Mouse (Mus musculus): ENCODE results near the gene Trim47. TPM values are rescaled to one million over a fixed set of nuclear protein-coding genes. Genes with fewer than 3 reads are reported as not detected.
"Not testable (repeated sequence)": the region's sequence is repeated elsewhere in the genome, so short reads cannot be mapped to it uniquely, and the experiment has no call there.

Gene Trim47
- polyA plus RNA-seq, 1 experiment = 6.6 TPM

DNA sequence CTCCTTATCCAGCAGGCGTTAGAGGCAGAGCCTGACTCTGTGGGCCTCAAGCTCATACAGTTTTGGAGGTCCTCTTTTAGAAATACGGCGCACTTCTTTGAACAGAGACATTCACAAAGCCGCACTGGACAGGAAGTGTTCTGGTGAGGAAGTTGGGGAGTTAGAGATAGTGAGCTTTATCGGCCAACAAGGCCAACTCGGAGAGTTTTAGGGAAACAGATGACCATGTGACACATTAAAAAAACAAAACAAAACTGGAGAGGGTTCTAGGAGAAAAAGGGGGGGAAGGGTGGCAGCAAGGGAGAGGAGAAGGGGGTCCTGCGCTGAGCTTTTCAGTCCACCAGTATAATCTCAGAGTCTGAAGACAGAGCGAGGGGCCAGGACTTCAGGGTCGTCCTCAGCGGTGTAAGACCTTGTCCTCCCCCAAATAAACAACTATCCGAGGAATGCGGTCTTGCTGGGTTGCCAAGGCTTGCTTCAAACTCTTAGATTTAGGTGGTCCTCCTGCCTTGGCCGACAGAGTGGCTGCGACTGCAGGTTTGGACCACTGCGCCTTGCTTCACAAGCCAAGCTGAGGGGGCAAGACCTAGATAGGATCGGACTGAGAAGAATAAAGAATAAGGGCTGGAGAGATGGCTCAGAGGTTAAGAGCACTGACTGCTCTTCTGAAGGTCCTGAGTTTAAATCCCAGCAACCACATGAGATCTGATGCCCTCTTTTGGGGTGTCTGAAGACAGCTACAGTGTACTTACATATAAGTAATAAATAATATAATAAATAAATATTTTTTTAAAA lies 33.0 kb downstream of the Trim47 start:
- Histone ChIP-seq H3K36me3 (ENCODE audit: control insufficient read depth, insufficient read depth, low read length) (no peaks in the 10 kb centered on the region), H3K27me3 (ENCODE audit: control insufficient read depth, insufficient read depth, low read length) (no peaks in the 10 kb centered on the region), H3K27ac (ENCODE audit: control insufficient read depth, insufficient read depth, low read depth, low read length) (peak overlapping the region; percentile 58), H3K4me3 (ENCODE audit: control insufficient read depth, low read depth, low read length) (no peak overlapping the region), H3K4me1 (ENCODE audit: control insufficient read depth, insufficient read depth, low read length) (peaks cover 1% of the 10 kb centered on the region; the same call in 1 of the 2 replicates)
- TF ChIP-seq POLR2A (IDR thresholded peaks at IDR 0.05; ENCODE audit: control insufficient read depth, low read depth, low read length) (no peak), CTCF (IDR thresholded peaks at IDR 0.05; ENCODE audit: control insufficient read depth, insufficient read depth, insufficient replicate concordance, low read depth, low read length) (no peak)

DNA sequence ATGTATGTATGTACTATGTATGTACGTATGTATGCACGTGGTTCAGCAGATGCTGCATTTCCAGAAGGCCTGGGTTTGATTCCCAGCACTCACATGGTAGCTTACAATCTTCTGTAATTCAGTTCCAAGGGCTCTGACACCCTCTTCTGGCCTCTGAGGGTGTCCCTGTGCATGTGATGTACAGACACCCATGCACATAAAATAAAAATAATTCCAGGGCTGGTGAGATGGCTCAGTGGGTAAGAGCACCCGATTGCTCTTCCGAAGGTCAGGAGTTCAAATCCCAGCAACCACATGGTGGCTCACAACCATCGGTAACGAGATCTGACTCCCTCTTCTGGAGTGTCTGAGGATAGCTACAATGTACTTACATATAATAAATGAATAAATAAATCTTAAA lies 34.1 kb downstream of the Trim47 start:
- not testable (repeated sequence) for H3K27me3 ChIP-seq (ENCODE audit: control insufficient read depth, insufficient read depth, low read length); H3K4me3 ChIP-seq (ENCODE audit: control insufficient read depth, low read depth, low read length); H3K4me1 ChIP-seq (ENCODE audit: control insufficient read depth, insufficient read depth, low read length); H3K27ac ChIP-seq (ENCODE audit: control insufficient read depth, insufficient read depth, low read depth, low read length); H3K36me3 ChIP-seq (ENCODE audit: control insufficient read depth, insufficient read depth, low read length)

DNA sequence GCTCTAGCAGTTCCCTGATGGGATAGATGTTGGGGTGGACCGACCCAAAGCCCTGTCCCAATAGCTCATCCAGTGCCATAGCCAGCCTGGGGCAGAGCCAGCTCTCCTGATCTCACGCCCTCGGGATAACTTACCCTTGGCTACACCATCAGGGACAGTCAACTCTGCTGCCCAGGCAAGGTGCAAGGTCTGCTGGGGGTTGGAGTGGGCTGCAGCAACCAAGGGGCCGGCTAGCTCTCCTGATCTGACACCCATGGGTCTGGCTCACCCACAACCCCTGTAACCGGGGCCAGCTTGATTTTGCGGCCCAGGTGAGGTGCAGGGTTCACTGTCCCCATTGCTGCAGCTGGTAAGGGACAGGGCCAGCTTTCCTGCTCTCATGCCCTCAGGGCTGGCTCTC lies 35.4 kb downstream of the Trim47 start:
- TF ChIP-seq CTCF (IDR thresholded peaks at IDR 0.05; ENCODE audit: control insufficient read depth, insufficient read depth, insufficient replicate concordance, low read depth, low read length) (no peak), POLR2A (IDR thresholded peaks at IDR 0.05; ENCODE audit: control insufficient read depth, low read depth, low read length) (no peak)
- no peak overlapping the region for H3K27ac ChIP-seq (ENCODE audit: control insufficient read depth, insufficient read depth, low read depth, low read length)
- no peak overlapping the region for H3K4me3 ChIP-seq (ENCODE audit: control insufficient read depth, low read depth, low read length)
- H3K4me1 ChIP-seq (ENCODE audit: control insufficient read depth, insufficient read depth, low read length) = peaks cover 4% of the 10 kb centered on the region
- H3K27me3 ChIP-seq (ENCODE audit: control insufficient read depth, insufficient read depth, low read length) = no peaks in the 10 kb centered on the region
- no peaks in the 10 kb centered on the region for H3K36me3 ChIP-seq (ENCODE audit: control insufficient read depth, insufficient read depth, low read length)

DNA sequence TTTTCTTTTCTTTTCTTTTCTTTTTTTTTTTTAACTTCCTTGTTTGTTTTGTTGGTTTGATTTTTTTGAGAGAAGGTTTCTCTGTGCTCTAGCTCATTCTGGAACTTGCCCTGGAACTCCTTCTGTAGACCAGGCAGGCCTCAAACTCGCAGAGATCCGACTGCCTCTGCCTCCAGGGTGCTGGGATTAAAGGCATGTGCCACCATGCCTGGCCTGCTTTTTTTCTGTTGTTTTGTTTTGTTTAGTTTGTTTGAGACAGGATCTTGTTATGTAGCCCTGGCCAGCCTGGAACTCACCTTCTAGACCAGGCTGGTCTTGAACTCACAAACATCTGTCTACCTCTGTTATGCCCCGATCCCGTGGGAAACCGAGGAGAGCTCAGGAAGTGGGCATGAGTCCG lies 37.5 kb downstream of the Trim47 start:
- Histone ChIP-seq H3K4me3 (ENCODE audit: control insufficient read depth, low read depth, low read length) (no peak overlapping the region), H3K27ac (ENCODE audit: control insufficient read depth, insufficient read depth, low read depth, low read length) (no peak overlapping the region), H3K36me3 (ENCODE audit: control insufficient read depth, insufficient read depth, low read length) (no peaks in the 10 kb centered on the region; the same call in 1 of the 2 replicates), H3K4me1 (ENCODE audit: control insufficient read depth, insufficient read depth, low read length) (peaks cover 6% of the 10 kb centered on the region), H3K27me3 (ENCODE audit: control insufficient read depth, insufficient read depth, low read length) (no peaks in the 10 kb centered on the region)
- TF ChIP-seq POLR2A (IDR thresholded peaks at IDR 0.05; ENCODE audit: control insufficient read depth, low read depth, low read length) (no peak), CTCF (IDR thresholded peaks at IDR 0.05; ENCODE audit: control insufficient read depth, insufficient read depth, insufficient replicate concordance, low read depth, low read length) (no peak)

DNA sequence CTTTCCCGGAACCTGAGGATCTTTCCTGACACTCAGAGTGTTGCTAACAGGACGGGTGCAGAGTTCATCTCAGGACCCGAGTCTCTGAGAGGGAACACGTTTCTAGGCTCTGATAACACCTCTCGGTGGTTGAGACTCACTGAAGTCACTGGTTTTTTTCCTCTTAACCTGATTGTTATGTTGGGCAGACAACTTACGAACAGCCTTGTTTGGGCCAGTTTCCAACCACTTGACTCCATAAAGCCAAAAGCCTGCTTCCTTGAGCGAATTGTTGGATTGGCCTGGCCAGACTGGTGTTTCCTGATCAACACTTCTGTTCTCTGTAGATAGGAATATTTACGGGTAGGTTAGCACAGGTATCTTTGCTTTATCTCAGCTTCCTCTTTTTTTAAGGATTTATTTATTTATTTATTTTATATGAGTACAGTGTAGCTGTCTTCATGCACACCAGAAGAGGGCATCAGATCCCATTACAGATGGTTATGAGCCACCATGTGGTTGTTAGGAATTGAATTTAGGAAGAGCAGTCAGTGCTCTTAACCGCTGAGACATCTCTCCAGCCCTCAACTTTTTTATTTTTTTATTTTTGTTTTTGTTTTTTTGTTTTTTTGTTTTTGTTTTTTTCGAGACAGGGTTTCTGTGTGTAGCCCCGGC lies 38.1 kb downstream of the Trim47 start:
- Histone ChIP-seq H3K27ac (ENCODE audit: control insufficient read depth, insufficient read depth, low read depth, low read length) (peak overlapping the region; percentile 32; the same call in 1 of the 2 replicates), H3K27me3 (ENCODE audit: control insufficient read depth, insufficient read depth, low read length) (no peaks in the 10 kb centered on the region), H3K36me3 (ENCODE audit: control insufficient read depth, insufficient read depth, low read length) (no peaks in the 10 kb centered on the region; the same call in 1 of the 2 replicates), H3K4me1 (ENCODE audit: control insufficient read depth, insufficient read depth, low read length) (peaks cover 6% of the 10 kb centered on the region), H3K4me3 (ENCODE audit: control insufficient read depth, low read depth, low read length) (no peak overlapping the region)
- TF ChIP-seq POLR2A (IDR thresholded peaks at IDR 0.05; ENCODE audit: control insufficient read depth, low read depth, low read length) (no peak), CTCF (IDR thresholded peaks at IDR 0.05; ENCODE audit: control insufficient read depth, insufficient read depth, insufficient replicate concordance, low read depth, low read length) (no peak)

DNA sequence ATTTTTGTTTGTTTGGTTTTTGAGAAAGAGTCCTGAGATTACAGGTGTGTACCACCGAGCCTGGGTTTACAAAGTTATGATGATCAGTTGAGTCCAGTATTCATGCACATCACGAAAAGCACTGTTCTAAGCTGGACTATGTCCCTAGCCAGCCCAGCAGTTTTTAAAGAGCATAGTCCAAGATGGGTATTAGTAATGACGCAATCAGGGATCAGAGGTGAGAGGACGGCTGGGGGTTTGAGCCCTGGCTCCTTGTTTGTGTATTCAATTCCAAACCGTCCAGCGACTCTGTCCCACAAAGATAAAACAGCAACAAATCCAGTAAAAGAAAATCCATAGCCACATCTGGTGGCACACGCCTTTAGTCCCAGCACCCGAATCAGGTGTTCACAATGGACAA lies 38.8 kb downstream of the Trim47 start:
- Histone ChIP-seq H3K4me1 (ENCODE audit: control insufficient read depth, insufficient read depth, low read length) (peaks cover 6% of the 10 kb centered on the region), H3K36me3 (ENCODE audit: control insufficient read depth, insufficient read depth, low read length) (no peaks in the 10 kb centered on the region; the same call in 1 of the 2 replicates), H3K27me3 (ENCODE audit: control insufficient read depth, insufficient read depth, low read length) (no peaks in the 10 kb centered on the region), H3K27ac (ENCODE audit: control insufficient read depth, insufficient read depth, low read depth, low read length) (no peak overlapping the region), H3K4me3 (ENCODE audit: control insufficient read depth, low read depth, low read length) (peak overlapping the region; percentile 8; the same call in 1 of the 2 replicates)
- TF ChIP-seq CTCF (IDR thresholded peaks at IDR 0.05; ENCODE audit: control insufficient read depth, insufficient read depth, insufficient replicate concordance, low read depth, low read length) (no peak), POLR2A (IDR thresholded peaks at IDR 0.05; ENCODE audit: control insufficient read depth, low read depth, low read length) (no peak)

DNA sequence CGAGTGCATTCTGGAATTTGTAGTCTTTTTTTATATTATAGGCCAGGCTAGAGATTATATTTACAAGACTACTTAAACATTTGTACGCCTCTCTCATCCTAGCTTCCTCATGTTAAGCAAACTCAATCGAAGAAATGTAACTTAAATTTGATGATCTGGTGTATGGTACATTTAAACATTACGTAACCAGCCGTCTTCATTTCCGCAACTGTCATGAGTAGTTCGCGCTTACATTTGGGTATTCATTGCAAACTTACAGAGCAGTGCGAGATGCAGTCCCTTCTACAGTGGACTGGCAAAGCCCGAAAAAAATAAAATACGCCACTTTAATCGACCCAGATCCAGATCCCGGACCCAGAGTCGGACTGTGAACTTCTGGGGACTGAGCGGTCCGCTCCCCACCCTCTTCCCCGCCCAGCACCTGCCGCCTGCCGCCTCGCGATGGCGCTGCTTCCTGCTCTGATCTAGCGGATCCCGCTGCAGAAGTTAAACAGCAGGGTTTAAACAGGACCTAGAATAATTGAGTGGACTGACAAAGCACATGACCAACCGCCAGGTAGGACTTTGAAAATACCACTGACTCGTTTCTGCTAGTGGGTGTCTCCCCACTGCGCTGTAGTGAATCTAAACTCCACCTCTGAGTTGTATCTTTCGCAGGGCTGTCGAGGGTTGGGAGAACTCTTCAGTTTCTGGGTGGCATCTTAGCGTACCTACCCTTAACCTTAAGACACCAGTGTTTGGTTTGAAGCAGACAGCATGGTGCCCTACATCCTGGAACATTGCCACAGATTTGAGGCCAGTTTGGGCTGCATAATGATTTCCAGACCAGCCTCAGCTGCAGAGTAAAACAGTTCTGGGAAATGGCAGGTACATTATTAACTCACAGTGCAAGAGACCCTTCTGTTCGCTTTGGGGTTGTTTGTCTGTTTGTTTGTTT lies 39.5 kb downstream of the Trim47 start:
- Histone ChIP-seq H3K4me3 (ENCODE audit: control insufficient read depth, low read depth, low read length) (peak overlapping the region; percentile 96), H3K27ac (ENCODE audit: control insufficient read depth, insufficient read depth, low read depth, low read length) (peak overlapping the region; percentile 90), H3K4me1 (ENCODE audit: control insufficient read depth, insufficient read depth, low read length) (peaks cover 6% of the 10 kb centered on the region), H3K36me3 (ENCODE audit: control insufficient read depth, insufficient read depth, low read length) (no peaks in the 10 kb centered on the region; the same call in 1 of the 2 replicates), H3K27me3 (ENCODE audit: control insufficient read depth, insufficient read depth, low read length) (no peaks in the 10 kb centered on the region)
- TF ChIP-seq POLR2A (IDR thresholded peaks at IDR 0.05; ENCODE audit: control insufficient read depth, low read depth, low read length) = peak; percentile 36; the same call in 1 of the 2 replicates
- TF ChIP-seq CTCF (IDR thresholded peaks at IDR 0.05; ENCODE audit: control insufficient read depth, insufficient read depth, insufficient replicate concordance, low read depth, low read length) = peak; percentile 62; the same call in 1 of the 2 replicates

Data from testis, adult 2 months (tissue).